Mouse (Mus musculus) myocyte (in vitro differentiated cells): ENCODE results near the gene Rex1bd. TPM values are rescaled to one million over a fixed set of nuclear protein-coding genes. Genes with fewer than 3 reads are reported as not detected.

ENCODE experiments used
- H3K27me3 ChIP-seq: one replicate; pipeline ENCODE4 v1.6.1; 2011; ENCODE audit not compliant: control insufficient read depth, insufficient read depth, insufficient read length
- H3K36me3 ChIP-seq: one replicate; pipeline ENCODE4 v1.6.1; 2011; ENCODE audit not compliant: control insufficient read depth, insufficient read depth
- H3K4me2 ChIP-seq: one replicate; pipeline ENCODE4 v1.6.1; 2011; ENCODE audit warnings: low read depth, control low read depth
- H3K4me3 ChIP-seq: one replicate; pipeline ENCODE4 v1.5.1; 2011; ENCODE audit warnings: mild to moderate bottlenecking, control low read depth, moderate library complexity
- H3K79me2 ChIP-seq: one replicate; pipeline ENCODE4 v1.6.1; 2011; ENCODE audit not compliant: control insufficient read depth, insufficient read depth
- H3ac ChIP-seq: one replicate; pipeline ENCODE4 v1.6.1; 2011; ENCODE audit not compliant: control insufficient read depth, insufficient read length
- CEBPB ChIP-seq: IDR thresholded peaks from 2 replicates; pipeline ENCODE4 v1.6.1; 2011; ENCODE audit warnings: mild to moderate bottlenecking, moderate library complexity; ENCODE audit not compliant: poor library complexity, insufficient read depth, severe bottlenecking
- E2F4 ChIP-seq: IDR thresholded peaks from one replicate; pipeline ENCODE4 v1.6.1; 2011; ENCODE audit warnings: mild to moderate bottlenecking, control low read depth, moderate library complexity; ENCODE audit not compliant: insufficient read depth
- MAX ChIP-seq: IDR thresholded peaks from one replicate; pipeline ENCODE4 v1.6.1; 2011; ENCODE audit warnings: low read depth, mild to moderate bottlenecking, control low read depth
- MYOD1 ChIP-seq, 3 experiments: IDR thresholded peaks; one replicate each; pipeline ENCODE4 v1.6.1; 2011; ENCODE audit warnings: control low read depth in 2 of 3, low read depth in 2 of 3, mild to moderate bottlenecking in 2 of 3, moderate library complexity in 1 of 3; ENCODE audit not compliant: insufficient read length in 2 of 3, control insufficient read depth in 1 of 3
- MYOG ChIP-seq, 3 experiments: IDR thresholded peaks; one replicate each; pipeline ENCODE4 v1.6.1; 2011; ENCODE audit warnings: control low read depth in 2 of 3, low read depth in 2 of 3, mild to moderate bottlenecking in 2 of 3; ENCODE audit not compliant: insufficient read length in 2 of 3, control insufficient read depth in 1 of 3, insufficient read depth in 1 of 3
- POLR2A ChIP-seq: IDR thresholded peaks from one replicate; pipeline ENCODE4 v1.6.1; 2011; ENCODE audit warnings: low read depth, mild to moderate bottlenecking, control low read depth, moderate library complexity; ENCODE audit not compliant: insufficient read length
- POLR2AphosphoS2 ChIP-seq: IDR thresholded peaks from one replicate; pipeline ENCODE4 v1.6.1; 2011; ENCODE audit warnings: low read depth, control low read depth; ENCODE audit not compliant: insufficient read length
- REST ChIP-seq: IDR thresholded peaks from one replicate; pipeline ENCODE4 v1.6.1; 2011; ENCODE audit warnings: mild to moderate bottlenecking, control low read depth, moderate library complexity; ENCODE audit not compliant: insufficient read depth, insufficient read length
- SRF ChIP-seq: IDR thresholded peaks from one replicate; pipeline ENCODE4 v1.6.1; 2011; ENCODE audit warnings: low read depth; ENCODE audit not compliant: control insufficient read depth, insufficient read length
- TCF12 ChIP-seq: IDR thresholded peaks from one replicate; pipeline ENCODE4 v1.6.1; 2011; ENCODE audit warnings: mild to moderate bottlenecking, control low read depth; ENCODE audit not compliant: poor library complexity, insufficient read depth, severe bottlenecking
- TCF3 ChIP-seq: IDR thresholded peaks from one replicate; pipeline ENCODE4 v1.6.1; 2011; ENCODE audit warnings: low read depth, control low read depth; ENCODE audit not compliant: insufficient read length
- USF1 ChIP-seq: IDR thresholded peaks from one replicate; pipeline ENCODE4 v1.6.1; 2011; ENCODE audit warnings: low read depth, mild to moderate bottlenecking, control low read depth, moderate library complexity
- polyA plus RNA-seq: library from polyadenylated mRNA; unstranded; fragments of >200 nt; fragmentation: generic; extraction: Trizol; gene quantifications from one replicate; pipeline ENCODE4 v1.2.1, GENCODE M21; 2012; ENCODE audit warnings: missing spikeins

Gene Rex1bd
- polyA plus RNA-seq, 1 experiment, result 259 TPM

GRCm38 (mm10) chr8:70527512-70528181 is 21.1 kb upstream of the Rex1bd start, which contains the start of the genes Fkbp8 and Kxd1:
TSS of gene Fkbp8 (plus strand) at chr8:70527724.
TSS of gene Kxd1 (minus strand) at chr8:70527956.
- Histone ChIP-seq H3ac (peak within 1 kb of the TSS; percentile 67), H3K4me3 (peak within 1 kb of the TSS; percentile 81), H3K79me2 (peaks cover 17% of the 10 kb centered on the region), H3K36me3 (peaks cover 11% of the 10 kb centered on the region), H3K4me2 (peak within 1 kb of the TSS; percentile 87), H3K27me3 (no peaks in the 10 kb centered on the region)
- no peak for TF ChIP-seq REST
- peak; percentile 26 for TF ChIP-seq SRF
- TF ChIP-seq TCF12, result no peak
- no peak for TF ChIP-seq MAX
- peak; percentile 52 for TF ChIP-seq POLR2AphosphoS2
- TF ChIP-seq USF1, result no peak
- TF ChIP-seq CEBPB, result no peak
- TF ChIP-seq E2F4, result no peak
- TF ChIP-seq POLR2A, result peak; percentile 28
- no peak for TF ChIP-seq MYOD1 (IDR thresholded peaks at IDR 0.05; ENCODE audit: control insufficient read depth in 1 of 3, insufficient read length in 2 of 3, low read depth in 2 of 3)
- peak in 1 of 3 experiments; percentile 9 for TF ChIP-seq MYOG (IDR thresholded peaks at IDR 0.05; ENCODE audit: control insufficient read depth in 1 of 3, insufficient read depth in 1 of 3, insufficient read length in 2 of 3, low read depth in 2 of 3)
- TF ChIP-seq TCF3, result no peak

- no peak for TF ChIP-seq POLR2A
- no peak for TF ChIP-seq TCF3
- no peak for TF ChIP-seq SRF
- TF ChIP-seq REST, result no peak
- no peak for TF ChIP-seq TCF12
- no peak for TF ChIP-seq E2F4
- TF ChIP-seq MYOD1 (IDR thresholded peaks at IDR 0.05; ENCODE audit: control insufficient read depth in 1 of 3, insufficient read length in 2 of 3, low read depth in 2 of 3), result no peak
- no peak for TF ChIP-seq CEBPB
- no peak for TF ChIP-seq MAX
- no peak for TF ChIP-seq MYOG (IDR thresholded peaks at IDR 0.05; ENCODE audit: control insufficient read depth in 1 of 3, insufficient read depth in 1 of 3, insufficient read length in 2 of 3, low read depth in 2 of 3)
- TF ChIP-seq POLR2AphosphoS2, result no peak
- no peak for TF ChIP-seq USF1
- Histone ChIP-seq H3K27me3 (no peaks in the 10 kb centered on the region), H3K36me3 (peaks cover 6% of the 10 kb centered on the region), H3K4me3 (peak overlapping the region; percentile 81), H3K4me2 (peak overlapping the region; percentile 66), H3K79me2 (peaks cover 17% of the 10 kb centered on the region), H3ac (peak overlapping the region; percentile 67)
Measured at GRCm38 (mm10) chr8:70527111-70527511, 20.6 kb upstream of the Rex1bd start.

DNA sequence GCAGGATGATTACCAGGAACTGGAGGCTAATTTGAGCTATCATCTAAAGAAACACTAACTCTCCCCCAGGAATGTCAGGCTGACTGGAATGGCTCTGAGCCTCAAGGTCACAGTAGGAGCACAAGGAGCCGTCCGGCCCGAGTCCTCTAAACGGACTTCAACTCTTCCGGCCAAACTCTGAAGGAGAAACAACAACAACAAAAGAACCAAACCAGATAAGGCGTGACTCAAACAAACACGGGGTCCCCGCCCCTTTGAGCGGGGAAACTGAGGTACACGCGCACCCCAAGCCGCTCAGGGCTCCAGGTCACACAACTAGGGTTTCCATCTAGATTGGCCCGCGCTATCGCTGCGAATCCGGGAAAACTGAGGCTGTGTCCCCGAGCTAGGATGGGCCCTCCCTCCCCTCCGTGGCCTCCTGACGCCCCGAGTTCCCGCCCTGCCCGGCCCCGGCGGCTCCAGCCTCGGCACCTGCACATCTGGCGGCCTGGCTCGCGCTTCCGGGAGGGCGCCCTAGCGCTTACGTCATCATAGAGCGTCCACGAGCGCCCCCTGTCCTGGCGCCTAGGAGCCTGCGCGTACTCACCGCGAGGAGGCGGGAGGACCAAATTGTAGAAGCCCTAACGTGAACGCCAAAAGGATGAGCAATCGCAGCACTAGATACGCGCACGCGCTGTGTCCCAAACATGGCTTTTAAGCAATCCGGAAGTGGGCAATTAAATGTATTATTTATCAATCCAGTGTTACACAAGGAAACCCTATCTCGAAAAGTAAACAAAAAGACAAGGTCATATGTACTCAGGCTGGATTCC is 16.2 kb upstream of the Rex1bd start:
- Histone ChIP-seq H3K4me3 (peak overlapping the region; percentile 47), H3K36me3 (peaks cover 7% of the 10 kb centered on the region), H3K27me3 (no peaks in the 10 kb centered on the region), H3K4me2 (peak overlapping the region; percentile 93), H3K79me2 (no peaks in the 10 kb centered on the region), H3ac (no peak overlapping the region)
- TF ChIP-seq POLR2A, result peak; percentile 64
- TF ChIP-seq MYOG (IDR thresholded peaks at IDR 0.05; ENCODE audit: control insufficient read depth in 1 of 3, insufficient read depth in 1 of 3, insufficient read length in 2 of 3, low read depth in 2 of 3), result peak in 1 of 3 experiments; percentile 36
- no peak for TF ChIP-seq TCF12
- TF ChIP-seq USF1, result no peak
- no peak for TF ChIP-seq MYOD1 (IDR thresholded peaks at IDR 0.05; ENCODE audit: control insufficient read depth in 1 of 3, insufficient read length in 2 of 3, low read depth in 2 of 3)
- TF ChIP-seq SRF, result peak; percentile 80
- TF ChIP-seq MAX, result no peak
- TF ChIP-seq POLR2AphosphoS2, result peak; percentile 75
- no peak for TF ChIP-seq TCF3
- 0 out of 2 replicates have a peak, but pooled peaks have one; percentile 13 for TF ChIP-seq CEBPB
- no peak for TF ChIP-seq REST
- TF ChIP-seq E2F4, result peak; percentile 69

DNA sequence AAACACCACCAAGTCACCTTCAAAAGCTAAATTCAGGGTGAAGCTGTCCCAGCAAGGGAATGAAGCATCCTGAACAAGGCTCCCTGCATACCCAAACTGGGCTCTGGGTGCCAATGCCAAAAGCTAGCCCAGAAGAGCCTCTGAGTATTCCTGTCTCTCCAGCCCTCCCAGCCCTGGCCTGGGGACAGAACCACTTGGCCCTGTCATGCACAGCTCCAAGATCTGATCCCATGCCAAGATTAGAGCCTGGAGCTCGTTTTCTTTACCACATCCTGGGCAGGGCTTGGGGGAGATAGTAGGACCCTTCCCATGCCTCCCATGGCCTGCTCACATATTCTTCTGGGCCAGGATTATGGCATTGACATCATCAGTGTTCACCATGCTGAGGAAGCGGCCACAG is 13.1 kb upstream of the Rex1bd start:
- no peak overlapping the region for H3K4me2 ChIP-seq
- H3ac ChIP-seq, result no peak overlapping the region
- peaks cover 11% of the 10 kb centered on the region for H3K36me3 ChIP-seq
- H3K79me2 ChIP-seq, result no peaks in the 10 kb centered on the region
- H3K27me3 ChIP-seq, result no peaks in the 10 kb centered on the region
- no peak for TF ChIP-seq CEBPB
- no peak for TF ChIP-seq MAX
- no peak for TF ChIP-seq MYOG (IDR thresholded peaks at IDR 0.05; ENCODE audit: control insufficient read depth in 1 of 3, insufficient read depth in 1 of 3, insufficient read length in 2 of 3, low read depth in 2 of 3)
- TF ChIP-seq USF1, result no peak
- TF ChIP-seq POLR2A, result no peak
- no peak for TF ChIP-seq E2F4
- no peak for TF ChIP-seq POLR2AphosphoS2
- no peak for TF ChIP-seq REST
- TF ChIP-seq MYOD1 (IDR thresholded peaks at IDR 0.05; ENCODE audit: control insufficient read depth in 1 of 3, insufficient read length in 2 of 3, low read depth in 2 of 3), result no peak
- no peak for TF ChIP-seq TCF12
- no peak for TF ChIP-seq TCF3
- no peak for TF ChIP-seq SRF
- H3K4me3 ChIP-seq, result no peak overlapping the region
